Mouse (Mus musculus): Measurements from ENCODE around the gene Gpsm2.

Gene Gpsm2

DNA sequence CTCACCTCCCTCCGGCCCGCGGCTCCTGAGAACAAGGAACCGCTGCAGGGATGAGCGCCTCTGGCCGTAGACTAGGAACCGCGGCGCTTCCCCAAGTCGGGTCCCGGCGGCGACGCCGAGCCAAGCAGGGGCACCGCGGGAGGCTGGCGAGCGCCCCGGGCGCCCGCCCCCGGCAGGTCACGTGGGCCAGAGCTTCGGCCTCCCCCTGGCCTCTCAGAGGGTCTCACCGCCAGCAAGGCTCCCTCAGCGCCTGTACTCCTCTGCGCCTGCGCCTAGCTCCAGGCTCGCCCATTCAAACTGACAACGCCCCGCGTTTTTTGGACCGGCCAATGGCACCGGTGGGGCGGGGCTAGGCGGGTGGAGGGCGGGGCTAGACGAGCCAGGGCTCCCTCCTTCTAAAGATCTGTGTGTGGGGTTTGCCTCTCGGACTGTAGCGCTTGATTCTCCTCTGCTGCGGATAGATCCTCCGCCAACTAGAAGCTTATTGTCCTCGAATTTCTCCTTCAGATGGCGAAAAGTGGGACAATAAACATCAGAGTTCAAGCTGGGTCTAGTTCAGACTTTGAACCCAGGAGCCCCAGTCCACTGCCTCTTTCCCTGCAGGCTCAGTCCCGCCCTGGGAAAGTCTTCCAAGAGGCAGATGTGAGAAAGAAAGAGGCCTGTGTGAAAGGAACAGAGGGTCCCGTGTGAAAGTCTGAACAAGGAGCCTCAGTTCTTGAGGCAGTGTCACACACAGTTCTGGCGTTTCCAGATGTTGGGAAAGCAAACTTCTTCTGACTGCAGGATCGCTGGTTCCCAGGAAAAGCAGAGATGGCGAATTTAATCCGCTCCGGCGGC lies at the start of gene Gpsm2:
TSS of gene Gpsm2 (minus strand) at position 274 of the 837 bp plus-strand sequence.
- peak; percentile 99 for DNase-seq (ENCODE audit: low spot score)

DNA sequence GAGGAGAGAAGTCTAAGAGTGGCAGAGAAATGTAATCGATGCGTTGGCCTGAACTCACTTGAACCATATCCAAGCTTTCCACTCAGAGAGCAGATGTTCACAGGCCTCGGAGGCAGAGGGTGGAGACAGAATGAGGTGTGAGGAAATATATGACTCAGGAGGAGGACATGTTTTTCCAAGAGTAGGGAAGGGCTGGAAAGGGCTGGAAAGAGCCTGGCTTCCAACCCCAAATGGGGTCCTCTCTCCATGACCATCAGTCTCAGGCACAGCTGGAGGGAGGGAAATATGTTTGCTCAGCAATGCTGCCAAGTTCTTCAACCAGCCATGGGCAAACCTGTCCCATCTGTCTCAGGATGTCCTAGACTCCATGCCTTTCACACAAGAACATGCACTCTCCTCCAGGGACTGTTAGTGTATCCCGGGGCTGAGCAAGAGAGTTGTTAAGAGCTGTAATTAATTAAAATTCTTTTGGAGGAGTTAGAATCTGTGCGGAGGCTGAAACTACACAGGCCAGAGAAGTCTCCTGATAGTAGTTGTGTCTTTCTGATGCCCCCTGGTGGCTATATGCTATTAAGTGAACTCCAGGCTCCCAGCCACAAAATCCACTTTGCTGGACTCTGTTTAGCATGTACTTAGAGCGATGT lies 48.7 kb upstream of the Gpsm2 start:
- peak; percentile 93 for DNase-seq (ENCODE audit: low spot score)

DNA sequence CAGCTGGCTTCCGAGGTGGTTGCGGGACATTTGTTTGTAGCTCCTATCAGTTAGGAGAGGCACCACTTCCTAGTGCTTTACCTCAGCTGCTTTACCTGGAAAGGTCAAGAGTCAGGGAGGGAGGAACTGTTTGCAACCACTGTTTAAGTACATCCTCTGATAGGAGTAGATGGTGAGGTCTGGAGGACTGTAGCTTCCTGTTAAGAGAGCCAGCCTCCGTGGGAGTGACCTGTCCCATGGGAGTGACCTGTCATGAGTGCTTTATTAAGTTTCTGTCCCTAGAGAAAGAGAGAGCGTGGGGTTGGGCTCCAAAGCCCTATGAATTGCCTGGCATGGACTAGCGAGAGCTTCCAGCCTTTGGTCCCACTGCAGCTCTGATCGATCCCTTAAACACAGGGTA lies 47.4 kb upstream of the Gpsm2 start:
- no peak for DNase-seq (ENCODE audit: low spot score)

DNA sequence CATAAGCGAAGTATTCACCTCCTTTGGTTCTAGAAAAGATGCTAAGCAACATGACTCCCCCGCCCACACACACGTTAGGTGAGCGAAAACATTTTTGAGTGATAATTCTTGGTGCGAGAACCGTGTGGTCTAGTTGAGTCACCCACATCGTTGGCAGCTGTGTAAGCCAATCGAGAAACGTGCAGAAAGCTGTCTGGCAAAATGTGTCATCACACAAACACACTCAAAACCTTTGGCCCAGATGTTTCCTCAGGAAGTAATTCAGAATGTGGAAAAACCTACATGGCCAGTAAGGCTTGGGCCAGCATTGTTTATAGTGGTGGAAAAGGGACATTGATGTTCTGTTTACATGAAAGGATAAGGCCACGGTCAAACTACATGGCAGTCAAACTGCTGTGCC lies 45.3 kb upstream of the Gpsm2 start:
- DNase-seq (ENCODE audit: low spot score): no peak

DNA sequence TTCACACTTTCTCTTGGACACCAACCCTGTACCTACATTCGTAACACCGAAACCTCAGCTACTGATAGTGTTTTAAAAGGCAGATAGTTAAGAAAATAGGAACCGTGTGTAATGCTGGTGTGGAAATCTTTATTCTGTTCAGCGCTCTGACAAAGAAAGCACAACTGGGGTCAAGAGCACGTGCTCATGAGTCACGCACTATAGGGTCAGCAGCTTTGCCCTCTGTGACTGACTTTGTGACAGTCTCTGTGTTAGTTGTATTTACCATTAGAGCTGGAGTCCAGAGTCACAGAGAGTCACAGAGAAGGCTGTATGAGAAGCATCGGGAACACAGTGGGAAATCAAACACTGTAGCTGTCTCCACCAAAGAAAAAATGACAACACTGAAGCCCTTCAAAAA lies 44.8 kb upstream of the Gpsm2 start:
- no peak for DNase-seq (ENCODE audit: low spot score)

DNA sequence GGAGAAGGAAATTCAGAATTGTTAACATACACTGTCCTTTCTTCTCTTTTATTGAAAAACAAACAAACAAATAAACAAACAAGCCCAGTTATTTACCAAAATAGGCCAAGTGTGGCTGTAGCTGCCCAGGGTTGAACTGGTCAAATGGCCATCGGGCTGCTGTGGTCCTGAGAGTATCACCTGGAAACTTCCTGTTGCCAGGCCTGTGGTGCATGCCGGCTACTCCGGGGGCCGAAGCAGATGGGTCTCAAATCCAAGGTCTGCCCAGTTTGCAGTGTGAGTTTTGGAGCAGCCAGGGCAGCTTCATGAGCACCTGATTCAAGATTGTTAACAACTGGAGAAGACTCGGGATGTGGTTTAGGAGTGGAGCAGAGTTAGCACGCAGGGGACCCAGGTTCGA lies 43.4 kb upstream of the Gpsm2 start:
- no peak for DNase-seq (ENCODE audit: low spot score)

DNA sequence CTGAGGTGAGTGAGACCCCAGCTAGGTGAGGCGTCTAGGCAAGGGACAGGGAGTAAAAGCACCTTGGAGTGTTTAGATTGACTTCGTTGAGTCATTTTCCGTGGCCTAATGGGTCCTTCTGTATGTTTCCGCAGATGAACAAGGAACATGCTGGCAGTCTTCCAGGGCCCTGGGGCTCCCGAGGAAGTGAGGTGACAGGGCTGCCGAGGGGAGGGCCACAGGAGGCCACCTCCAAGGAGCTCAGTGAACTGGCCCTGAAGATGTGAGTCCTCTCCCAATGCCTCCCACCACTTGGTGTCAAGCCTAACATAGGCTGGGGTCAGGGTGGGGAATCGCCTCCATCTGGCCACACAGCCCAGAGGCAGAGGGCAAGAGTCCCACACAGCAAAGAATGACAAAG lies 42.9 kb upstream of the Gpsm2 start:
- DNase-seq (ENCODE audit: low spot score): no peak

DNA sequence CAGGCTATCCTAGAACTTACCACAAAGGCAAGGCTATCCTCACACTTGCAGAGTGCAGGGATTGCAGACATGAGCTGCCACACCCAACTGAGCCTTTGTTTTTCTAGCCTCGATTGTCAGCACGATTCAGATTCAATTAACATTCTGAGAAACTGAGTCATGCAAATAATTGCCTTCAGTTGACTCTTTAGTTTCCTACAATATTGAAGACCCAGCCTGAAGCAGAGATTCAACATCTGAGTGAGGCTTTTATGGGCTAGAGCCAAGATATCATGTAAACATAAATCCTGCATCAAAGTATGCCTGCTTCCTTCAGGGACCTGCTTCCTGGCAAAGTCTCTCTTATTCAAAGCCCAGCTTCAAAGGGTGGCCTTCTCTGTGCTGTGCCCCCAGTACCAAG lies 41.6 kb upstream of the Gpsm2 start:
- no peak for DNase-seq (ENCODE audit: low spot score)

DNA sequence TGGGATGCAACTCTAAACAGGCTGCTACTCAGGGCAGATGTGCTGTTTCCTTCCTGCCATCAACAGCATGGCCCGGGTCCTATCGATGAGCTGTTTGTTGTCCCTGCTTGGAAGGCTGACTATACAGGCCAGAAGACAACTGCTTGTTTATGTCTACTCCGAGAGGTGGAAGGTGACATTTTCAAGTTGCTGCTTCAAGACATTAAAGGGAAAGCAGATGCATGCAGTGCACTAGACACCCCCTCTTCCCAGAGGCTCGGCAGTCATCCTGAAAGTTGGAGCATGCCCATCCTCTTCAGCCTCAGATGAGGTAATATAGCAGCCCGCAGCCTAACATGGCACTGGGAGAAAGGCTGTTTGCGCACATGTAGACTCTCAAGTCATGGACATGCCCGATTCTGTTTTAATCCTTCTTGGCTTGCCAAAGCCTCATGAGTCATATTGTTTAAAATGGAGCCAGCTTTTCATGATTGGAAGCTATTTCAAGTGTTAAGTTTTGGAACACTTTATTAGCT lies 40.5 kb upstream of the Gpsm2 start:
- no peak for DNase-seq (ENCODE audit: low spot score)

DNA sequence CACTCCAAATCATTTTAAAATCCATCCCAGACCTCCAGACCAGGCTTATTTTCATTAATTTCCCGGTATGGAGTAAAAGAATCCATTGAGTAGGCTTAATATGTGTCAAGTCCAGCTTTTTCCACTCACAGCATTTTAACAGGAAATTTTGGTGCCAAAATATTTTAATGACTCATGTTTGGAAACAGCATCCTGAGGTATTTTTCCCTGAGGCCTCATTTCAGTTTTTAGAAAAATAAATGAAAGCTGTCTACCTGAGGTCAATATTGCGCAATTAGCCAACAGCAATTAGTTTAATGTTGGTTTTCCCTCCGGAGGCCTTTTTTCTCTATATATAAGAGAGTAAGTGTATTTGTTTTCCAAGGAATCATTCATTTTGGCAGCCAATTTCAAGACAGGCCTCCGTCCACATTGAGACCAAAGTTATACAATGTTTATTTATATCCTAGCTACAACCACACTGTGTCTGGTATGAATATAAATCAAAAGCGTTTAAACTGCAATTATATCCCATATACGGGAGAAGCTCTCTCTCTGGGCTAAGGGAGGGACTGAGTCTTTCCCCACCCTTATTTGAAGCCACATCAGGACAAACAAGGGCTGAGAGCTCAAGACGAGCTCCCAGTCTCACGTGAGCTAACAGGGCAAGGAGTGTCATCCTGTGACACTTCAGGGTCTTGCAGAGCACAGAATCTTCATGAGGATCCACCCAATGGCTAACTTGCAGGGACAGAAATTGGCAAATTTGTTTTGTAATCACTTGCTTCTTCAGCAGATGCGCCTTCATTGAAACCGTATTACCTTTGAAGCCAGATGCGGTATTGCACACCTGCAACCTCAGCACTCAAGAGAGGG lies 37.7 kb upstream of the Gpsm2 start:
- no peak for DNase-seq (ENCODE audit: low spot score)

DNA sequence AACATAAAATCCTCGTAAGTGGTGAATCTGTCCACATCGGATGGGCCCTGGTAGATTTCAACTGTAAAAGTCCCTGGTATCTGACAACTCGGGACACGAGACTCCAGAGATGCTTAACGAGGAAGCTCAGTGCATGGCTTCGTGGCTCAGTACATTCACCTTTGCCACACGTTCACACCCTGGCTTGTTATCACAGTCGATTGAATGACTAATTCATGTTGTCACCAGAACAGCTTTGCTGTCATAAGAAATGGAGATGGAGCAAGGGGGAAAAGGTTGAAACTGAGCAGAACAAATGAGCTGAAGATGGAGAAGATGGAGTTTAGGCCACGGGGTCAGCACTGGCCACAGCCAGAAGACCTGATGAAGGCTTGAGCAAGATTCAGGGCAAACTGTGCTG lies 35.5 kb upstream of the Gpsm2 start:
- DNase-seq (ENCODE audit: low spot score): no peak

DNA sequence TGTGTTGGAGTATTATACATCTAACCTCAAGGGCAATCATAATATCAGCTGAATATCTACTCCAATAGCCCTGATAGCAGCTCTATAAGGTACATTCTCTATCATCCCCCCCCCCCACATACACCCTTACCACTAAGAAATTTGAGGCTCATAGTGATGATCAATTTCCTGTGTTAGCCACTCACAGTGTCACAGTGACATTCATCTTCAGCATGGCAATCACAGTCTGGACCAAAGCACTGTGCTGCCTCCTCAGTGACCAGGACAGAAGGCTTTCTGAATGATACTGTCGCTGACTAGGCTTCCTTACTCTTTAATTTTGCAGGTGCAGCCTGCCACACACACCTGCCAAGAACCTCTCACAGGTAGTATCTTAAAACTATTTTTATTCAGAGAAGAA lies 34.0 kb upstream of the Gpsm2 start:
- no peak for DNase-seq (ENCODE audit: low spot score)

DNA sequence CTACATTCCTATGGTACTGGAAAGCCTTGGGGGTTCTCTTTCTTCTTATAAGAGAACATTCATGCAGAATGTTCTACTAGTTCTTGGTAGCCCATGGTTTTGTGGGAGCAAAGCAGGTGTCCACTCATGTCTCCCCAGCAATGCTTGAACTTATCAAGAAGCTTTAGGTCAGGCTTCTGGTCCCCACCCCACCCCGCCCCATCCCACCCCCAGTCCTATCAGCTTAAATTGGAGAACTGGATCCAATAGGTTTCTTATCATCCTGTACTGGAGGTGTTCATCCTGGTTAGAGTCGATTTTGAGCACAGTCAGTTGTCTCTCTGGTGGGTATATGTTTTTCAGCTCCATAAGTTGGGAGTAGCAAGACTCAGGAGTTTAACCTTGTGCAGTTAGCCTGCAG lies 33.4 kb upstream of the Gpsm2 start:
- no peak for DNase-seq (ENCODE audit: low spot score)

DNA sequence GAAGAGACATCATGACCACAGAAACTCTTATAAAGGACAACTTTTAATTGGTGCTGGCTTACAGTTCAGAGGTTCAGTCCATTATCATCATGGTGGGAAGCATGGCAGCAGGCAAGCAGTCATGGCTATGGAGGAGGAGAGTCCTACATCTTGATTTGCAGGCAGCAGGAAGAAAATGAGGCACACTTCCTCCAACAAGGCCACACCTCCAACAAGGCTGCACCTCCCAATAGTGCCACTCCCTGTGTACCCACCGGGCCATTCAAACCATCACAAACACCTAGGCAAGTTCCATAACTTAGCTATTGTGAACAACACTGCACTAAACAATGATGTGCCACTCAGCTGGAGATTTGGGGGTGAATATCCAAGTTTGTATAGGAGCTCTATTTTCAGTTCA lies 32.4 kb upstream of the Gpsm2 start:
- no peak for DNase-seq (ENCODE audit: low spot score)

DNA sequence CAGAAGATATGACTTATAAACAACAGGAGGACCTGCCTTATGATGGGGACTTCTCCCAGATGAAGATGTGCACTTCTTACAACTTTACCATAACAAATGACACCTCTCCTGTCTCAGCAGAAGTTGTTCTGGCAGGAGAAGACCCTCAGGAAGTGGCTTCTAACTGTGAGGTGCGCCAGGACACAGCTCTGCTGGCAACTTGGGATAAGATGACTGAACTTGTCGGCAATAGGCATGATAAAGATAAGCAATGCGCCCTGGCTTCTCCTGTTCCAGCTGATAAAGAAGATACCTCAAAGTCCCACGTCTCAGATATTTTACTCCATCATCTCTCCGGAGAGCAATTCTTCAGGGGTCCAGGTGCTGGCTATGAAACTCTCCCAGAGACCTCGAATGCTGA lies 29.6 kb upstream of the Gpsm2 start:
- no peak for DNase-seq (ENCODE audit: low spot score)

DNA sequence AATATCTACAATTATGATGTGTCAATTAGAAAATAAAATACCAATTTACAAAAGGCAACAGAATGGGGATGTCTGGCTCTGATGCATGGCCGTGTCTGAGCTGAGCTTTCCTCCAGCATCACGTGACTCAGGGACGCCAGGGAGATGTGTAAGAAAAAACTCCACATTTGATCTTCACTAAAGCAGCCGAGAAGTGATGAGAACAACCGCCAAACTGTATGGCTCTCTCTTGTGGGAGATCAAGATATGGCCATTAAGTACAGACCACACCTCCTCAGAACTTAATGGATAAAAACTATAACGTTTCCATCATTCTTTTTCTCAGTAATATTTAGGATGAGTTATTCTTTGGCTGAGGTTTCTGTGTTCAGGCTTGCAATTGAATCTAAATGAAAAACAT lies 29.0 kb upstream of the Gpsm2 start:
- DNase-seq (ENCODE audit: low spot score): no peak

DNA sequence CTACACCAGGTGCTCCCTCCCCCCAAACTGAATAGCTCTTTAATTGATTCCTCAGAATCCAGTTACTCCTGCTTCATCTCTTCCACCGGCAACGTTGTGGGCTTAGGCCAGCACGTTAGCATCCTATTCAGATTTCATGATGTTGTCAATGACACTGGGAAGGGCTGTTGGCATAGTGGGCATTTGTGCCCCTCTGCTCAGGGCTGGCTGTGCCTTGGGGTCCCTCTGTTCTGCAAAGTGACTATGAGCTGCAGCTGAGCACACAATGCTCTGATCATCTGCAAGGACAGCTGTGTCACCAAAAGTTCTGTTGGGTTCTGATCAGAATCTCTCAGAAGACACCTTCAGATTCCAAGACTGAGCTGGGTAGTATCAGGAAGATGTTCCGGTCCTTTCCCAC lies 22.0 kb upstream of the Gpsm2 start:
- DNase-seq (ENCODE audit: low spot score): no peak

DNA sequence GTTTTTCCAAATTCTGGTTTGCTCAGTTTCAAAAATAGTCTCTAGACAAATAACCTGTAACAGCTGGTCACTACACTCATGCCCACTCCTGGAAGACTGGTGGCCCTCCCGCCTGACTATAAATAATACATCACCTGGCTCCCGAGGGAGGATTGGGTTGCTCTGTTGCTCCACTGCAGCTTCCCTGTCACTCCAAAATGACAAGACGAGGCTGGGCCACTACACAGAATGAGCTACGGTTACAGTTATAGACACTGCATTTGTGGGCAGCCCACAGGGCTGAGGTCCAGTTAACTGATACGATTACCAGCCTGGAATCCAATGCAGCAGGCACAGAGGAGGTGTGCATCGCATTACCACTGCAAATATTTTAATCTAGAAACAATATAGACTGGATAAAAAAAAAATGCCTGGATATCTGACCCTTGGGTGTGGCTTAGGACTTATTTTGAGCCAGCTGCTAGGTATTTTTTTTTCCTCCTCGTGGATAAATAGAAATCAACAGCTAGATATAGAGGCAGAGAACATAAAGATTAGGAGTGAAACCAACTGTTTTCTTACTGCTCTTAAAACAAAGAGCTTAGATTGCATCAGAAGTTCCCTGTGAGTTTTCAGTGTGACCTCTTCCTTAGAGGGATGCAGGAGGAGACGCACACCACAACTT lies 17.1 kb upstream of the Gpsm2 start, which contains the start of gene Aknad1:
TSS of gene Aknad1 (plus strand) at position 614 of the 664 bp plus-strand sequence.
- peak; percentile 22 for DNase-seq (ENCODE audit: low spot score)

DNA sequence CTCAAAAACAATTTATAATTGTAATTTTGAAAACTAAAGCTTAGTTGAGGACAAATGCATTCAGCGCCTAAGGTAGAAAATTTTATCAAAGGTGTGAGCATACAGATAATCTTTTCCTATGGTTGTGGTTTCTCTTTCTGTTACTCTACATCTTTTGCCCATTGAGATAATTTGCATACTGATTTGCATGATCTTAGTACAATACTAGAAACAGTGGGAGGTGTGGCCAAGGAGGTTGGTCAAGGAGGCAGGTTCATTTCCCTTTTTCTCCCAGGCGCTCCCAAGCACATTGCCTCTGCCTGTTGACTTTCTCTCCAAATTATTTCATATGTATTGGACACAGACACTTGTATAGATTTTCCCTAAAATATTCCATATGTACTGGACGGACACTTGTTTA lies 15.7 kb upstream of the Gpsm2 start:
- no peak for DNase-seq (ENCODE audit: low spot score)

DNA sequence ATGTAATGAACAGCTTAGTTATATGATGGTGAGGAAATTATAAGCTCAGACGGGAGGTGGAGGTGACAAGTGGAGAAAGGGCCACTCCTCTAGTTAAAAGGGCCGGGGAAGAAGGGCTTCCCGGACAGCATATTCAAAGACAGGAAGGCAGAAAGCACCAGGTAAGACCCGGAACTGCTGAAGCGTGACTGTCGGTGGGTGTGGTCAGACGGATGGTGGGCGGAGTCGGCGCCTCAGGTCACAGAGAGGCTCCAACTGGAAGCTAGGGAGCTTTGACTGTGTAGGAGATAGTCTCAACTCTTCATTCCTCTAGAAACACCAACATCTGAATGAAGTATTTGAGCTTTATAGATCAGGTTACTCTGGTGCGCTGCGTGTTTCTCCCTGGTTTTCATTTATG lies 8.2 kb upstream of the Gpsm2 start:
- no peak for DNase-seq (ENCODE audit: low spot score)

DNA sequence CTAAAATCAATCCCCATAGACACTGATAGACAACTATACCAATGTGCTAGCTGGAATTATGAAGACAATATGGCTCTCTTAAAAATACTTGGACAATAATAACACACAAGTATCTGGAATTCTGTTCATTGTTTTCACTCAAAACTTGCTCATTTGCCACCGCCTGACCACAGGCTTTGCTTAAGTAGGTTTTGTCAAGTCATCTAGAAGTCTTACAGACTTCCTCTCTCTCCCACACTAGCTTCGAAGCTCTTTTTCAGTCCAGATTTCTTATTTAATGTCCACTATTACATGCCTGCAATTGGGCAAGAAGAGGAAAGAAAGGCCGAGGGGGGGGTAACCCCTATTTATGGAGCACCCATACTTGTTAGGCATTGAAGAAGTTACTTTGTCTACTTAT lies 5.7 kb upstream of the Gpsm2 start:
- DNase-seq (ENCODE audit: low spot score): no peak

DNA sequence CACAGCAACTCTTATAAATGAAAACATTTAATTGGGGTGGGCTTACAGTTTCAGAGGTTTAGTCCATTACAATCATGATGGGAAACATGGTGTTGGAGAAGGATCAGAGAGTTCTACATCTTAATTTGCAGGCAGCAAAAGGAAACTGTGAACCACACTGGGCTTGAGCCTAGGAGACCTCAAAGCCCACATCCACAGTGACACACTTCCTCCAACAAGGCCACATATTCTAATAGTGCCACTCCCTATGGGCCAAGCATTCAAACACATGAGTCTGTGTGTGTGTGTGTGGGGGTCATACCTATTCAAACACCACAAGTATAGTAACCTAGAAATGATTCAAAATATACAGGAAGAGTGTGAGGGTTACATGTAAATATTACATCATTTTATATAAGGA lies 5.2 kb upstream of the Gpsm2 start:
- DNase-seq (ENCODE audit: low spot score): no peak
